20 mouse cellular contexts compared by ENCODE assay signal in genomic region chr16:96685065-96685464, GRCm38 (mm10).
A peak's percentile ranks its signal among the peaks of the same experiment; 100 is the strongest.
DNase-seq lines count a peak whose midpoint lies in the region; ATAC-seq and TF ChIP-seq lines count a peak whose summit lies in the region.
"Had no signal": no experiment of that assay in that cellular context is flagged by ENCODE, and none has a peak within 500 bp of the region (broad histone marks: within the 10 kb centered on the region; RNA-seq: fewer than 3 reads in every experiment).

No protein-coding gene starts in this region.

- 92% methylated on average over 14 of the region's 14 CpGs for WGBS in forebrain, embryonic 14.5 days
- WGBS in forebrain, embryonic 11.5 days: 93% methylated on average over 14 of the region's 14 CpGs
- WGBS in midbrain, embryonic 16.5 days: 91% methylated on average over 14 of the region's 14 CpGs
- 88% methylated on average over 14 of the region's 14 CpGs for WGBS in midbrain, embryonic 10.5 days

- no peak overlapping the region for H3K4me2 ChIP-seq in forebrain, embryonic 14.5 days (ENCODE audit: low read length)
- no peak overlapping the region for H3K4me2 ChIP-seq in forebrain, embryonic 11.5 days (ENCODE audit: low read depth, low read length, severe bottlenecking)
- no peak overlapping the region for H3K4me2 ChIP-seq in midbrain, embryonic 16.5 days (ENCODE audit: low read length)
- H3K4me2 ChIP-seq: embryonic facial prominence, embryonic 13.5 days; hindbrain, embryonic 12.5 days; hindbrain, embryonic 15.5 days had no signal

- H3K27ac ChIP-seq in forebrain, embryonic 14.5 days (ENCODE audit: low read depth, low read length): no peak overlapping the region
- H3K27ac ChIP-seq in forebrain, embryonic 11.5 days (ENCODE audit: low read depth, low read length): no peak overlapping the region
- H3K27ac ChIP-seq in layer of hippocampus, adult 2 months: 0 out of 2 replicates have a peak overlapping the region, but pooled peaks have one; percentile 14
- peak overlapping the region; percentile 34; the same call in 1 of the 2 replicates for H3K27ac ChIP-seq in midbrain, embryonic 16.5 days (ENCODE audit: low read length)
- no peak overlapping the region for H3K27ac ChIP-seq in midbrain, embryonic 10.5 days (replicated peaks)
- H3K27ac ChIP-seq: embryonic facial prominence, embryonic 10.5 days; embryonic facial prominence, embryonic 13.5 days; heart, adult 2 months; heart, embryonic 10.5 days; heart, embryonic 13.5 days; hindbrain, embryonic 12.5 days; hindbrain, embryonic 15.5 days had no signal

- ATAC-seq in forebrain, embryonic 14.5 days: 0 out of 2 replicates have a peak, but pooled peaks have one; percentile 5
- ATAC-seq in forebrain, embryonic 11.5 days (replicated peaks; ENCODE audit: low FRiP score): no peak
- ATAC-seq in midbrain, embryonic 16.5 days: no peak
- no peak for ATAC-seq in megakaryocyte progenitor cell, adult 5-6 weeks (replicated peaks; ENCODE audit: poor library complexity)
- ATAC-seq: activated CD4-positive, CD25-positive, alpha-beta regulatory T cell, adult 4 months had no signal

- H3K9ac ChIP-seq in forebrain, embryonic 14.5 days (ENCODE audit: low read length): no peak overlapping the region
- no peak overlapping the region for H3K9ac ChIP-seq in forebrain, embryonic 11.5 days (ENCODE audit: low read length)
- H3K9ac ChIP-seq in midbrain, embryonic 16.5 days (ENCODE audit: low read depth, low read length): no peak overlapping the region
- H3K9ac ChIP-seq: embryonic facial prominence, embryonic 13.5 days; heart, embryonic 13.5 days; hindbrain, embryonic 12.5 days; hindbrain, embryonic 15.5 days had no signal

- no peaks in the 10 kb centered on the region for H3K9me3 ChIP-seq in forebrain, embryonic 14.5 days (replicated peaks; ENCODE audit: control insufficient read depth, low read length)
- H3K9me3 ChIP-seq in forebrain, embryonic 11.5 days (ENCODE audit: control insufficient read depth, low read length): no peaks in the 10 kb centered on the region
- no peaks in the 10 kb centered on the region for H3K9me3 ChIP-seq in midbrain, embryonic 16.5 days (replicated peaks; ENCODE audit: control insufficient read depth, low read length, poor library complexity, severe bottlenecking)
- no peaks in the 10 kb centered on the region for H3K9me3 ChIP-seq in midbrain, embryonic 10.5 days (replicated peaks)
- H3K9me3 ChIP-seq: embryonic facial prominence, embryonic 10.5 days; embryonic facial prominence, embryonic 13.5 days; heart, embryonic 10.5 days; heart, embryonic 13.5 days; hindbrain, embryonic 12.5 days; hindbrain, embryonic 15.5 days had no signal

- H3K36me3 ChIP-seq in forebrain, embryonic 14.5 days (ENCODE audit: control insufficient read depth, insufficient read depth, low read length): no peaks in the 10 kb centered on the region
- H3K36me3 ChIP-seq in forebrain, embryonic 11.5 days (ENCODE audit: control insufficient read depth, insufficient read depth, low read length): no peaks in the 10 kb centered on the region
- no peaks in the 10 kb centered on the region for H3K36me3 ChIP-seq in midbrain, embryonic 16.5 days (ENCODE audit: control insufficient read depth, insufficient read depth, low read length)
- H3K36me3 ChIP-seq in midbrain, embryonic 10.5 days: no peaks in the 10 kb centered on the region
- H3K36me3 ChIP-seq: embryonic facial prominence, embryonic 10.5 days; embryonic facial prominence, embryonic 13.5 days; G1E; heart, embryonic 10.5 days; heart, embryonic 13.5 days; hindbrain, embryonic 12.5 days had no signal

- no peak overlapping the region for H3K4me3 ChIP-seq in forebrain, embryonic 14.5 days (ENCODE audit: low read depth, low read length)
- no peak overlapping the region for H3K4me3 ChIP-seq in forebrain, embryonic 11.5 days (ENCODE audit: low read depth, low read length)
- no peak overlapping the region for H3K4me3 ChIP-seq in layer of hippocampus, adult 2 months
- H3K4me3 ChIP-seq in midbrain, embryonic 16.5 days (ENCODE audit: low read depth, low read length): no peak overlapping the region
- H3K4me3 ChIP-seq in midbrain, embryonic 10.5 days: no peak overlapping the region
- H3K4me3 ChIP-seq: embryonic facial prominence, embryonic 10.5 days; embryonic facial prominence, embryonic 13.5 days; erythroblast, embryonic 14.5 days; heart, adult 2 months; heart, embryonic 10.5 days; heart, embryonic 13.5 days; hindbrain, embryonic 12.5 days; hindbrain, embryonic 15.5 days had no signal

- no peaks in the 10 kb centered on the region for H3K27me3 ChIP-seq in forebrain, embryonic 14.5 days (replicated peaks; ENCODE audit: control insufficient read depth, insufficient read depth, low read length)
- no peaks in the 10 kb centered on the region for H3K27me3 ChIP-seq in forebrain, embryonic 11.5 days (ENCODE audit: control insufficient read depth, insufficient read depth, low read length)
- no peaks in the 10 kb centered on the region for H3K27me3 ChIP-seq in midbrain, embryonic 16.5 days (ENCODE audit: control insufficient read depth, insufficient read depth, low read depth, low read length)
- no peaks in the 10 kb centered on the region for H3K27me3 ChIP-seq in midbrain, embryonic 10.5 days (ENCODE audit: low read depth, poor library complexity, severe bottlenecking)
- H3K27me3 ChIP-seq: CH12.LX; embryonic facial prominence, embryonic 13.5 days; heart, embryonic 13.5 days; hindbrain, embryonic 12.5 days; hindbrain, embryonic 15.5 days had no signal

- no peak for DNase-seq in forebrain, embryonic 14.5 days (ENCODE audit: low spot score)
- no peak for DNase-seq in forebrain, embryonic 11.5 days (ENCODE audit: low spot score)
- no peak for DNase-seq in layer of hippocampus, adult 2 months (ENCODE audit: low spot score in 2 of 2)
- DNase-seq in layer of hippocampus, postnatal 25 days (ENCODE audit: extremely low spot score in 1 of 2, low spot score in 1 of 2): no peak
- DNase-seq in midbrain, embryonic 10.5 days (ENCODE audit: low spot score): no peak
- DNase-seq: adrenal gland, adult 8-10 months; gastrocnemius, postnatal 25 days had no signal

- no peaks in the 10 kb centered on the region for H3K4me1 ChIP-seq in forebrain, embryonic 14.5 days (ENCODE audit: control insufficient read depth, insufficient read depth, low read length)
- H3K4me1 ChIP-seq in forebrain, embryonic 11.5 days (replicated peaks; ENCODE audit: control insufficient read depth, insufficient read depth, low read length): no peaks in the 10 kb centered on the region
- peaks cover 10% of the 10 kb centered on the region for H3K4me1 ChIP-seq in midbrain, embryonic 16.5 days (ENCODE audit: control insufficient read depth, insufficient read depth, low read length)
- H3K4me1 ChIP-seq in midbrain, embryonic 10.5 days: peaks cover 14% of the 10 kb centered on the region
- H3K4me1 ChIP-seq: embryonic facial prominence, embryonic 13.5 days; heart, embryonic 10.5 days; heart, embryonic 13.5 days; hindbrain, embryonic 15.5 days had no signal

- TF ChIP-seq CTCF in layer of hippocampus, adult 2 months (conservative IDR thresholded peaks at IDR 0.05): no peak

Comparison
In these comparisons a context has a peak if more than half of its experiments do, and no peak if none do; other contexts are left out.
1. H3K27ac ChIP-seq: peak in layer of hippocampus, adult 2 months (single experiment) and midbrain, embryonic 16.5 days (single experiment); none in forebrain, embryonic 14.5 days (single experiment), forebrain, embryonic 11.5 days (single experiment) and midbrain, embryonic 10.5 days (single experiment).